Mouse (Mus musculus) C2C12 (cell line): ENCODE results near the gene Map3k15.

Source experiments
- CEBPB ChIP-seq: IDR thresholded peaks from one replicate; pipeline ENCODE4 v1.6.1; 2011; ENCODE audit warnings: low read depth, mild to moderate bottlenecking, control low read depth, moderate library complexity
- CTCF ChIP-seq: IDR thresholded peaks from one replicate; pipeline ENCODE4 v1.5.1; 2011; ENCODE audit not compliant: control insufficient read depth, insufficient read depth, insufficient read length
- FOSL1 ChIP-seq: IDR thresholded peaks from one replicate; pipeline ENCODE4 v1.8.0; 2011; ENCODE audit warnings: mild to moderate bottlenecking, low read length; ENCODE audit not compliant: poor library complexity, insufficient read depth, severe bottlenecking
- MAX ChIP-seq: IDR thresholded peaks from one replicate; pipeline ENCODE4 v1.6.1; 2011; ENCODE audit warnings: mild to moderate bottlenecking, control low read depth
- MYOD1 ChIP-seq: IDR thresholded peaks from one replicate; pipeline ENCODE4 v1.6.1; 2011; ENCODE audit warnings: low read depth; ENCODE audit not compliant: control insufficient read depth, insufficient read length
- MYOG ChIP-seq: IDR thresholded peaks from one replicate; pipeline ENCODE4 v1.6.1; 2011; ENCODE audit not compliant: control insufficient read depth, insufficient read length; ENCODE audit errors: extremely low read depth
- USF1 ChIP-seq: IDR thresholded peaks from one replicate; pipeline ENCODE4 v1.6.1; 2011; ENCODE audit warnings: low read depth, mild to moderate bottlenecking, control low read depth, moderate library complexity

- TF ChIP-seq MYOD1 (no peak), CTCF (no peak), MAX (no peak), USF1 (no peak), MYOG (no peak), FOSL1 (no peak), CEBPB (no peak)
Observed at GRCm38 (mm10) chrX:160137861-160138717, 149.9 kb downstream of the Map3k15 start, which contains the start of gene Pdha1.
